Mouse (Mus musculus): ENCODE results near the gene Dnase2a. TPM values are rescaled to one million over a fixed set of nuclear protein-coding genes. Genes with fewer than 3 reads are reported as not detected.
A peak's percentile ranks its signal among the peaks of the same experiment; 100 is the strongest.

Dnase2a gene
- polyA plus RNA-seq, 1 experiment: 26.7 TPM

- WGBS: 11% methylated on average over 9 of the region's 9 CpGs
- Histone ChIP-seq H3K4me1 (ENCODE audit: control insufficient read depth, insufficient read depth, low read length) (peaks cover 5% of the 10 kb centered on the region; the same call in 1 of the 2 replicates), H3K4me3 (replicated peaks; ENCODE audit: extremely low read depth, low read depth, low read length) (peak overlapping the region; percentile 71)
- no peak for DNase-seq
- TF ChIP-seq POLR2A (IDR thresholded peaks at IDR 0.05; ENCODE audit: borderline replicate concordance, extremely low read depth, low read depth, low read length) (no peak), CTCF (IDR thresholded peaks at IDR 0.05; ENCODE audit: insufficient read depth, low read length) (no peak)
Measured at GRCm38 (mm10) chr8:84913502-84913900, 5.1 kb downstream of the Dnase2a start.

GRCm38 (mm10) chr8:84913960-84914359, 5.6 kb downstream of the Dnase2a start:
- peak; percentile 27 for DNase-seq
- TF ChIP-seq POLR2A (IDR thresholded peaks at IDR 0.05; ENCODE audit: borderline replicate concordance, extremely low read depth, low read depth, low read length): no peak
- TF ChIP-seq CTCF (IDR thresholded peaks at IDR 0.05; ENCODE audit: insufficient read depth, low read length): 0 out of 2 replicates have a peak, but pooled peaks have one; percentile 3
- 36% methylated on average over 4 of the region's 4 CpGs for WGBS
- H3K4me1 ChIP-seq (ENCODE audit: control insufficient read depth, insufficient read depth, low read length): peaks cover 5% of the 10 kb centered on the region; the same call in 1 of the 2 replicates
- H3K4me3 ChIP-seq (replicated peaks; ENCODE audit: extremely low read depth, low read depth, low read length): no peak overlapping the region

GRCm38 (mm10) chr8:84915269-84915668, 6.9 kb downstream of the Dnase2a start:
- no peak for DNase-seq
- TF ChIP-seq CTCF (IDR thresholded peaks at IDR 0.05; ENCODE audit: insufficient read depth, low read length) (no peak), POLR2A (IDR thresholded peaks at IDR 0.05; ENCODE audit: borderline replicate concordance, extremely low read depth, low read depth, low read length) (no peak)
- 79% methylated on average over 8 of the region's 8 CpGs for WGBS
- no peak overlapping the region for H3K4me3 ChIP-seq (replicated peaks; ENCODE audit: extremely low read depth, low read depth, low read length)
- H3K4me1 ChIP-seq (ENCODE audit: control insufficient read depth, insufficient read depth, low read length): peaks cover 5% of the 10 kb centered on the region; the same call in 1 of the 2 replicates

- DNase-seq: no peak
- Histone ChIP-seq H3K4me3 (replicated peaks; ENCODE audit: extremely low read depth, low read depth, low read length) (no peak overlapping the region), H3K4me1 (ENCODE audit: control insufficient read depth, insufficient read depth, low read length) (peaks cover 3% of the 10 kb centered on the region)
- no peak for TF ChIP-seq CTCF (IDR thresholded peaks at IDR 0.05; ENCODE audit: insufficient read depth, low read length)
- TF ChIP-seq POLR2A (IDR thresholded peaks at IDR 0.05; ENCODE audit: borderline replicate concordance, extremely low read depth, low read depth, low read length): no peak
- WGBS: 47% methylated on average over 20 of the region's 20 CpGs
Measured at GRCm38 (mm10) chr8:84917781-84918180, 9.4 kb downstream of the Dnase2a start.

- no peak for TF ChIP-seq POLR2A (IDR thresholded peaks at IDR 0.05; ENCODE audit: borderline replicate concordance, extremely low read depth, low read depth, low read length)
- no peaks in the 10 kb centered on the region; the same call in 1 of the 2 replicates for H3K4me1 ChIP-seq (ENCODE audit: control insufficient read depth, insufficient read depth, low read length)
- WGBS: 89% methylated on average over 15 of the region's 15 CpGs
- no peak for DNase-seq
- H3K4me3 ChIP-seq (replicated peaks; ENCODE audit: extremely low read depth, low read depth, low read length): no peak overlapping the region
Measured at GRCm38 (mm10) chr8:84918646-84919045, 10.3 kb downstream of the Dnase2a start.

- no peak overlapping the region for H3K4me3 ChIP-seq (replicated peaks; ENCODE audit: extremely low read depth, low read depth, low read length)
- H3K4me1 ChIP-seq (ENCODE audit: control insufficient read depth, insufficient read depth, low read length): no peaks in the 10 kb centered on the region; the same call in 1 of the 2 replicates
- peak; percentile 67 for DNase-seq
- no peak for TF ChIP-seq CTCF (IDR thresholded peaks at IDR 0.05; ENCODE audit: insufficient read depth, low read length)
- no peak for TF ChIP-seq POLR2A (IDR thresholded peaks at IDR 0.05; ENCODE audit: borderline replicate concordance, extremely low read depth, low read depth, low read length)
- 24% methylated on average over 2 of the region's 2 CpGs for WGBS
Measured at GRCm38 (mm10) chr8:84921596-84921995, 13.2 kb downstream of the Dnase2a start.

- no peak overlapping the region for H3K4me3 ChIP-seq (replicated peaks; ENCODE audit: extremely low read depth, low read depth, low read length)
- WGBS: 45% methylated on average over 7 of the region's 7 CpGs
- DNase-seq: no peak
- H3K4me1 ChIP-seq (ENCODE audit: control insufficient read depth, insufficient read depth, low read length): no peaks in the 10 kb centered on the region; the same call in 1 of the 2 replicates
- no peak for TF ChIP-seq POLR2A (IDR thresholded peaks at IDR 0.05; ENCODE audit: borderline replicate concordance, extremely low read depth, low read depth, low read length)
- TF ChIP-seq CTCF (IDR thresholded peaks at IDR 0.05; ENCODE audit: insufficient read depth, low read length): no peak
Measured at GRCm38 (mm10) chr8:84925557-84925956, 17.2 kb downstream of the Dnase2a start.

GRCm38 (mm10) chr8:84927513-84927912, 19.2 kb downstream of the Dnase2a start:
- no peaks in the 10 kb centered on the region for H3K4me1 ChIP-seq (ENCODE audit: control insufficient read depth, insufficient read depth, low read length)
- DNase-seq: no peak
- TF ChIP-seq CTCF (IDR thresholded peaks at IDR 0.05; ENCODE audit: insufficient read depth, low read length) (no peak), POLR2A (IDR thresholded peaks at IDR 0.05; ENCODE audit: borderline replicate concordance, extremely low read depth, low read depth, low read length) (no peak)
- H3K4me3 ChIP-seq (replicated peaks; ENCODE audit: extremely low read depth, low read depth, low read length): no peak overlapping the region
- WGBS: 75% methylated on average over 1 of the region's 1 CpGs

- Histone ChIP-seq H3K4me3 (replicated peaks; ENCODE audit: extremely low read depth, low read depth, low read length) (no peak overlapping the region), H3K4me1 (ENCODE audit: control insufficient read depth, insufficient read depth, low read length) (no peaks in the 10 kb centered on the region)
- peak; percentile 60 for DNase-seq
- WGBS: 5% methylated on average over 51 of the region's 52 CpGs
- no peak for TF ChIP-seq POLR2A (IDR thresholded peaks at IDR 0.05; ENCODE audit: borderline replicate concordance, extremely low read depth, low read depth, low read length)
- peak; percentile 72 for TF ChIP-seq CTCF (IDR thresholded peaks at IDR 0.05; ENCODE audit: insufficient read depth, low read length)
Measured at GRCm38 (mm10) chr8:84928456-84929306, 20.3 kb downstream of the Dnase2a start.

GRCm38 (mm10) chr8:84930582-84930981, 22.2 kb downstream of the Dnase2a start:
- no peak for TF ChIP-seq POLR2A (IDR thresholded peaks at IDR 0.05; ENCODE audit: borderline replicate concordance, extremely low read depth, low read depth, low read length)
- no peak for TF ChIP-seq CTCF (IDR thresholded peaks at IDR 0.05; ENCODE audit: insufficient read depth, low read length)
- no peak overlapping the region for H3K4me3 ChIP-seq (replicated peaks; ENCODE audit: extremely low read depth, low read depth, low read length)
- WGBS: 86% methylated on average over 13 of the region's 13 CpGs
- H3K4me1 ChIP-seq (ENCODE audit: control insufficient read depth, insufficient read depth, low read length): no peaks in the 10 kb centered on the region
- DNase-seq: no peak

Measured in lung, adult 2 months (tissue).